Mouse (Mus musculus): ENCODE results near the gene Trpm1. TPM values are rescaled to one million over a fixed set of nuclear protein-coding genes. Genes with fewer than 3 reads are reported as not detected.

Gene Trpm1
- not detected in 2 replicates for total RNA-seq (2023)

DNA sequence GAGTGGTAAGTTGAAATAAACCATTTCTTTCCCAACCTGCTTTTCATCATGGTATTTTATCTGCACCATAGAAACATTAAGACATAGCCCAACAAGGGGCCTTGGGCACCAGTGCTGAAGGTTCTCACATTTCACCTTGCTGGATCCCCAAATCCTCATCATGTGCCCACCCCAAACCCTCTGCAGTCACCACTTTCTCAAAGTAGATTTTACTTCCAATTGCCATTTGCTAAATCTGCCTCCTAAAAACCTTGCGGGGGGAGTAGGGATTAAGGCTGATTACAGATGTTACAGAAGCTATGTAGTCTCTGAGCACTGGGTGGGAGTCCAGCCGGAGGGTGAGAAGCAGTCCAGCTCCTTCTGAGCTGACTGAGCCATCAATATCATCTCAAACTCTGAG is at the start of gene Trpm1:
TSS of gene Trpm1 (plus strand) at position 301 of the 400 bp plus-strand sequence.

DNA sequence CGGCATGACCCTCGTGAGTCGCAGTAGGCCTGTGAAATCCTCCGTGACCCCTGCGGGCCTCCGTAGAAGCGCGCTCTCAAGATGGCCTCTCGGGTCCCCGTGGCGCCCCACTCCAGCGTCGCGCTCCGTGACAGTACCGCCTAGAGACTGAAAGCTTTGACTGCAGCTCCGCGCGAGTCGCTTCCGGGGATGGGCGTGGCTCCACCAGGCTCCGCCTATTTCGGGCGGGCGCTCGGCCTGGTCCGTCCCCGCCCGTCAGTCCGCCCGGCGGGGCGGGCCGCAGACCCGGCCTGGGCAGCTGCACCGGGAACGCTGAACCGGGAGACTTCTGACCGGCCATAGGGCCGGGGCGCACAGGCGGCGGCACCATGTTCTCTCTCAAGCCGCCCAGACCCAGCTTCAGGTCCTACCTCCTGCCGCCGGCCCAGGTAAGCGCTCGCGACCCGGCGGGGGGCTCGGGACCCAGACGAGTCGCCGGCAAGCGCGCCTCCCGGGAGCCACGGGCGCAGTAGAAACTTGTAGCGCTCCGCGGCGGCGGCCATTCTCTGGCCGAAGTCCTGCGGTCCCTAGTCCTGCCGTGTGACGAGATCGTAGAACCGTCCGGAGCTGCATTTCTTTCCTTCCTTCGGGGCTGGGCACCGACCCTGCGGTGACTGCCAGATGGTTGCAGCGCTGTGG is 133.9 kb downstream of the Trpm1 start, which contains the start of gene Mtmr10:
TSS of gene Mtmr10 (plus strand) at position 240 of the 678 bp plus-strand sequence.

Other genes with a start within 250 kb of the Trpm1 start
- not detected in 2 replicates for gene E030018B13Rik, start 237.0 kb upstream of the Trpm1 start, total RNA-seq (2023)
- 238 and 302 TPM in 2 replicates for gene Klf13, start 214.9 kb upstream of the Trpm1 start, total RNA-seq (2023)
- 21.4 and 28.2 TPM in 2 replicates for gene Mtmr10, start 133.8 kb downstream of the Trpm1 start, total RNA-seq (2023)
- 2.2 and 2.9 TPM in 2 replicates for gene Fan1, start 220.3 kb downstream of the Trpm1 start, total RNA-seq (2023)
- 24.8 and 33.9 TPM in 2 replicates for gene Mphosph10, start 238.4 kb downstream of the Trpm1 start, total RNA-seq (2023)
- 32.2 and 36.3 TPM in 2 replicates for gene Mcee, start 238.8 kb downstream of the Trpm1 start, total RNA-seq (2023)